Mouse (Mus musculus): ENCODE results near the gene Bbs1.
"Not testable (repeated sequence)": the region's sequence is repeated elsewhere in the genome, so short reads cannot be mapped to it uniquely, and the experiment has no call there.

The Bbs1 gene

GRCm38 (mm10) chr19:4905979-4906794 is at the start of gene Bbs1:
Gene Bbs1 (minus strand): TSS chr19:4906628.
- DNase-seq = peak; percentile 85

GRCm38 (mm10) chr19:4948641-4949040 is 42.2 kb upstream of the Bbs1 start:
- not testable (repeated sequence) for DNase-seq

- no peak for DNase-seq
Observed at GRCm38 (mm10) chr19:4945540-4945939, 39.1 kb upstream of the Bbs1 start.

GRCm38 (mm10) chr19:4943253-4943588 is 36.8 kb upstream of the Bbs1 start:
- no peak for DNase-seq

GRCm38 (mm10) chr19:4942551-4943252 is 36.3 kb upstream of the Bbs1 start, which contains the start of gene Peli3:
Gene Peli3 (minus strand): TSS chr19:4943127.
- DNase-seq = peak; percentile 80

- no peak for DNase-seq
Observed at GRCm38 (mm10) chr19:4937444-4938310, 31.2 kb upstream of the Bbs1 start.

GRCm38 (mm10) chr19:4936896-4937295 is 30.5 kb upstream of the Bbs1 start:
- DNase-seq = no peak

GRCm38 (mm10) chr19:4928781-4929180 is 22.4 kb upstream of the Bbs1 start:
- no peak for DNase-seq

- peak; percentile 99 for DNase-seq
Observed at GRCm38 (mm10) chr19:4927904-4928531, 21.6 kb upstream of the Bbs1 start, which contains the start of gene Dpp3. Gene Dpp3 (minus strand): TSS chr19:4928287.

GRCm38 (mm10) chr19:4925121-4925860 is 18.9 kb upstream of the Bbs1 start:
- DNase-seq = no peak

GRCm38 (mm10) chr19:4919652-4920051 is 13.2 kb upstream of the Bbs1 start:
- no peak for DNase-seq

- no peak for DNase-seq
Observed at GRCm38 (mm10) chr19:4916827-4917226, 10.4 kb upstream of the Bbs1 start.

- no peak for DNase-seq
Observed at GRCm38 (mm10) chr19:4915924-4916603, 9.6 kb upstream of the Bbs1 start.

GRCm38 (mm10) chr19:4909376-4909775 is 2.9 kb upstream of the Bbs1 start:
- no peak for DNase-seq

- peak; percentile 53 for DNase-seq
Observed at GRCm38 (mm10) chr19:4908107-4908506, 1.7 kb upstream of the Bbs1 start.

GRCm38 (mm10) chr19:4899888-4900287 is 6.5 kb downstream of the Bbs1 start:
- DNase-seq = no peak

- DNase-seq = no peak
Observed at GRCm38 (mm10) chr19:4898972-4899371, 7.5 kb downstream of the Bbs1 start.

GRCm38 (mm10) chr19:4896780-4897520 is 9.5 kb downstream of the Bbs1 start:
- no peak for DNase-seq

- no peak for DNase-seq
Observed at GRCm38 (mm10) chr19:4891798-4892197, 14.6 kb downstream of the Bbs1 start.

- DNase-seq = no peak
Observed at GRCm38 (mm10) chr19:4889791-4890190, 16.6 kb downstream of the Bbs1 start.

GRCm38 (mm10) chr19:4883961-4884360 is 22.5 kb downstream of the Bbs1 start:
- no peak for DNase-seq
